Mouse (Mus musculus) limb, embryonic 10.5 days (tissue): ENCODE results near the gene Col26a1. TPM values are rescaled to one million over a fixed set of nuclear protein-coding genes. Genes with fewer than 3 reads are reported as not detected.

ENCODE experiments used
- DNase-seq: peaks from one replicate; pipeline ENCODE4 v3.0.0-alpha.2; 2017; ENCODE audit warnings: low spot score
- H3K27ac ChIP-seq: fragments of 300-500 bp; sonication (generic); 2 replicates; pipeline ENCODE4 v1.5.1; 2016; ENCODE audit warnings: mild to moderate bottlenecking
- H3K27me3 ChIP-seq: fragments of 300-500 bp; sonication (generic); 2 replicates; pipeline ENCODE4 v1.6.1; 2016; ENCODE audit warnings: low read depth, mild to moderate bottlenecking; ENCODE audit not compliant: poor library complexity, severe bottlenecking
- H3K36me3 ChIP-seq: fragments of 300-500 bp; sonication (generic); 2 replicates; pipeline ENCODE4 v1.6.1; 2016; ENCODE audit warnings: mild to moderate bottlenecking, moderate library complexity
- H3K4me1 ChIP-seq: fragments of 300-500 bp; sonication (generic); 2 replicates; pipeline ENCODE4 v1.6.1; 2016
- H3K4me3 ChIP-seq: fragments of 300-500 bp; sonication (generic); 2 replicates; pipeline ENCODE4 v1.5.1; 2016; ENCODE audit warnings: mild to moderate bottlenecking, moderate library complexity
- H3K9me3 ChIP-seq: fragments of 300-500 bp; sonication (generic); replicated peaks from 2 replicates; pipeline ENCODE4 v1.6.1; 2016; ENCODE audit warnings: mild to moderate bottlenecking
- WGBS: fragments of 180-500 bp; shearing (Covaris S2); methylation state at CpG from one replicate; pipeline ENCODE4 v1.1.7; 2016; 5-methylcytosine and 5-hydroxymethylcytosine counted together
- polyA plus RNA-seq: library from polyadenylated mRNA; unstranded; fragments of >200 nt; fragmentation: Nextera tagmentation; extraction: Ambion mirVana; gene quantifications from 2 replicates; pipeline ENCODE4 v1.2.1, GENCODE M21; 2016

The Col26a1 gene
- polyA plus RNA-seq, 1 experiment from 2014 or later, result 128 TPM

DNA sequence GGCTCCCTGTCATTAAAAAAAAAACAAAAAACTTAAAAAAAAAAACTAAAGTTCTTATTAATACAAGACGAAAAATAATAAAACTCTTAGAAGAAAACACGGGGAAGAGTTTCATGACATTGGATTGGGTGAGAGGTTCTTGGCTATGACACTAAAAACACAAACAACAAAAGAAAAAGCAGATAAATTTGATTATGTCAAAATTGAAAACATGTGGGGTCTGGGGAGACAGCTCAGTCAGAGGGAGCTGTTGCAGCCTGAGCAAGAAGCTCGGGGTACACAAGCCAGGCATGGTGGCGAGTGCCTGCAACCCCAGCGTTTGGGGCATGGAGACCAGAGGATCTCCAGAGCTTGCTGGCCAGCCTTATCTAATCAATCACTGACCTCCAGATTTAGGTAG, 15.3 kb downstream of the Col26a1 start:
- 38% methylated on average over 5 of the region's 5 CpGs for WGBS
- Histone ChIP-seq H3K36me3 (peaks cover 42% of the 10 kb centered on the region), H3K27ac (peak overlapping the region; percentile 80), H3K4me1 (peaks cover 78% of the 10 kb centered on the region), H3K9me3 (no peaks in the 10 kb centered on the region), H3K27me3 (no peaks in the 10 kb centered on the region), H3K4me3 (no peak overlapping the region)
- no peak for DNase-seq

DNA sequence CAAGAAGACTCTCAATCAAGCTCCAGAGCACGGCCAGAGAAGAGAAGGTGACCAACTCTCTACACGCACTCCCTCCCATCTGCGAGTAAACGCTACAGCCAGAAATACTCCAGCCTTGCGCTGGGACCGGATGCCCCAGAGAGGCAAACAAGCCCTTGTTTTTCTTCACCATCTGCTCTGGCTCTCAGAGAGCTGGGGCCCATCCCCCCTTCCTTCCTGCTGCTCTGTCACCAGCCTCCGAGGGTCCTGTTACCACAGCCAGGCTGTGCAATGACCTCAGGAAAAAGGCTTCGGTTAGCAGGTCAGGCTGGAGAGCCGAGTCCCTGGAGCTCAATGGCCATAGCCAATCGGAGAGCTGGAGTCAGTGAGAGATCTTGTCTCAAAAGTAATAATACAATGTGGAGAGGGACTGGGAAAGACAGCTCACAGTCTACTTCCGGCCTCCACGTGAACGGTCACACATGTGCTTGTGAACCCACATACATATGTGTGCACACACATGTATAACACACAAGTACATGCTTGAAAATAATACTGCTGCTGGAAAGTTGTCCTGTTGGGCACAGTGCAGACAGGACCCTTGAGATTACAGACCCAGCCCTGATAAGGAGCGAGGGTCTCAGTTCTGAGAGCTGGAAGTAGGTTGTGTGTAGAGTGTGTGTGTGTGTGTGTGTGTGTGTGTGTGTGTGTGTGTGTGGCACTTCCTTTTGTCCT, 18.9 kb downstream of the Col26a1 start:
- peak overlapping the region; percentile 97 for H3K27ac ChIP-seq
- WGBS, result 6% methylated on average over 14 of the region's 14 CpGs
- DNase-seq, result peak; percentile 87
- no peaks in the 10 kb centered on the region for H3K27me3 ChIP-seq
- H3K36me3 ChIP-seq, result peaks cover 28% of the 10 kb centered on the region
- H3K9me3 ChIP-seq, result no peaks in the 10 kb centered on the region
- H3K4me3 ChIP-seq, result peak overlapping the region; percentile 35
- peaks cover 80% of the 10 kb centered on the region for H3K4me1 ChIP-seq

DNA sequence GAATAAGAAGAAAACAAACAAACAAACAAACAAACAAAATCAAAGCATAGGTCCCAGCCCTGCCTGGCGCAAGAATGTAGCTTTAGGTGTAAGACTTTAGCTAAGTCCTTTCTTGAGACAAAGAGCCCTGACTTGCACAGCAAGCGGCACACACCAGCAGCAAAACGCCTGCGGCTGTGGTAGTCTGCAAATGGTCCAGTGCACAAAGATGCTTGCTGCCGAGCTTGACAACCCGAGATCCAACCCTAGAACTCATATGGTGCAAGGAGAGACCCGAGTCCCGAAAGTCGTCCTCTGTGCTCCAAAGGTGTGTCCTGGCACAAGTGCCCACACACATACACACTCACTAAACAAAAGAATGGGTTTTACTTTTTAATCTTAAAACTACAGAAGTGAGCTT, 19.7 kb downstream of the Col26a1 start:
- H3K27me3 ChIP-seq, result no peaks in the 10 kb centered on the region
- H3K9me3 ChIP-seq, result no peaks in the 10 kb centered on the region
- peak overlapping the region; percentile 35 for H3K4me3 ChIP-seq
- WGBS, result 47% methylated on average over 9 of the region's 9 CpGs
- peaks cover 72% of the 10 kb centered on the region for H3K4me1 ChIP-seq
- H3K36me3 ChIP-seq, result peaks cover 28% of the 10 kb centered on the region
- DNase-seq, result no peak
- peak overlapping the region; percentile 97 for H3K27ac ChIP-seq

DNA sequence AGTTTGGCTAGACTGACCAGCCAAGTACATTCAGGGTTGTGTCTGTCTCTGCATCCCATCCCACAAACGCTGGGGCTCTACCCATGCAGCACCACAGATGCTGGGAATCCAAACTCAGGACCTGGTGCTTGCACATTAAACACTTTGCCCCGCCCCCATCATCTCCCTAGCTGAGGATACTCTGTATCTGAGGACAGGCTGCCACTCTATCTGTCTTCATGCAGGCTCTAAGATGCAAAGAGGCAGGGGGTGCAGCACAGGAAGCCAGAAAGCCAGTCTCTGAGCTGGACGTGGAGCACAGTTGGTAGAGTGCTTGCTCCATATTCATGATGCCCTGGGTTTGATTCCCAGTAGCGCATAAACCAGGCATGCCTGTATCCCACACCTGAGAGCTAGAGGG, 20.2 kb downstream of the Col26a1 start:
- Histone ChIP-seq H3K27ac (peak overlapping the region; percentile 97), H3K4me3 (0 out of 2 replicates have a peak overlapping the region, but pooled peaks have one; percentile 8), H3K4me1 (peaks cover 67% of the 10 kb centered on the region), H3K9me3 (no peaks in the 10 kb centered on the region), H3K36me3 (peaks cover 30% of the 10 kb centered on the region), H3K27me3 (no peaks in the 10 kb centered on the region)
- 35% methylated on average over 4 of the region's 4 CpGs for WGBS
- no peak for DNase-seq

DNA sequence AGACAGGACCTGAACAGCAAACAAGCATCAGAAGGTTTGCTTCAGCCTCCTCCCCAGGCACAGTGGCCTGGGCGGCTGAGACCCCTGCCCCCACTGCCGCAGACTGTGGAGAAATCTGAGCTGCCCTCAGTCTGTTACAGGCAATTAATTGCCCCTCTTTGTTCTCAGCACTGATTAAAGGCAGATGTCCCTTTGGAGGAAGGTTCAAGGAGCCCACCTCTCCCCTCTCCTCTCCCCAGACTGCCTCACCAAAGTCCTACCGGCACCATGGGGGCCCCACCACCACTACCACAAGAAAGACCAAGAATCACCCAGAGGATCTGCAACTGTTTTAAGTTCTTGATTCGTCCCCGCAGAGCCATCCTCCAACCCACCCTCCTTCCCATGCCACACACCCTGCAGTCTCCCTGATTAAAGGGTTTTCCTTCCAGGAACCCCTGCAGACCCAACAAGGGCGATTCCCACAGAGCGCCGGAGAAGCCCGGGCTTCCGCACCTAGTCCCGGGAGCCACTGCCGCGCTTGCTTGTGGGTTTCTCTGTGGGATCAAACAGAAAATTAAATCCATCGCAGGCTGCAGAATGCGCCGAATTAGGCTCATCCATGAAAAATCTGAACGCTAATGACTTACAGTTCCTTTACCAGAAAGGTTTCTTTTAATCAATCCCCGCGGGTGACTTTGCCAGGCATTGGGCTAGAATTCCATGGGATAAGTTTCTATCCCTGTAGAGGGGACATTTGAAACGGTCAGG, 21.6 kb downstream of the Col26a1 start:
- peaks cover 56% of the 10 kb centered on the region for H3K4me1 ChIP-seq
- WGBS, result 3% methylated on average over 20 of the region's 20 CpGs
- peaks cover 40% of the 10 kb centered on the region for H3K36me3 ChIP-seq
- H3K4me3 ChIP-seq, result peak overlapping the region; percentile 43
- DNase-seq, result peak; percentile 81
- H3K27me3 ChIP-seq, result no peaks in the 10 kb centered on the region
- no peaks in the 10 kb centered on the region for H3K9me3 ChIP-seq
- peak overlapping the region; percentile 97 for H3K27ac ChIP-seq

DNA sequence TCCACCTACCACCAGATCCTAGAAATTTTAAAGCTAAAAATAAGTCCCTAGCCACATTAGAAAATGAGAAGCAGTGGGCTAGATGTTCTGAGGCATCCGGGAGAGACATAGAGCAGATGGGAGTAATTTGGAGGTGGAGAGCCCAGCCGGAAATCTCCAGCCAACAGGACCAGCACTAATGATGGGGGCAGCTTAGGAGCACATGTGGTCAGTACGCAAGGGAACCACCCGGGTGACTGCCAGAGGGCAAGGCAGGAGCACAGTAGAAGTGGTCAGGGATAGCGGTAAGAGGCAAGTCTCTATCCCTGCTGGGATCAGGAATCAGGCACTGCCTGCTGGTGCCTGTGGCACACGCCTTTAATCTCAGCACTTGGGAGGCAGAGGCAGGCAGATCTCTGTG, 32.3 kb downstream of the Col26a1 start:
- H3K36me3 ChIP-seq, result peaks cover 98% of the 10 kb centered on the region
- DNase-seq, result no peak
- 53% methylated on average over 6 of the region's 6 CpGs for WGBS
- peaks cover 8% of the 10 kb centered on the region for H3K4me1 ChIP-seq
- no peaks in the 10 kb centered on the region for H3K27me3 ChIP-seq
- 0 out of 2 replicates have a peak overlapping the region, but pooled peaks have one; percentile 40 for H3K27ac ChIP-seq
- no peak overlapping the region for H3K4me3 ChIP-seq
- no peaks in the 10 kb centered on the region for H3K9me3 ChIP-seq

DNA sequence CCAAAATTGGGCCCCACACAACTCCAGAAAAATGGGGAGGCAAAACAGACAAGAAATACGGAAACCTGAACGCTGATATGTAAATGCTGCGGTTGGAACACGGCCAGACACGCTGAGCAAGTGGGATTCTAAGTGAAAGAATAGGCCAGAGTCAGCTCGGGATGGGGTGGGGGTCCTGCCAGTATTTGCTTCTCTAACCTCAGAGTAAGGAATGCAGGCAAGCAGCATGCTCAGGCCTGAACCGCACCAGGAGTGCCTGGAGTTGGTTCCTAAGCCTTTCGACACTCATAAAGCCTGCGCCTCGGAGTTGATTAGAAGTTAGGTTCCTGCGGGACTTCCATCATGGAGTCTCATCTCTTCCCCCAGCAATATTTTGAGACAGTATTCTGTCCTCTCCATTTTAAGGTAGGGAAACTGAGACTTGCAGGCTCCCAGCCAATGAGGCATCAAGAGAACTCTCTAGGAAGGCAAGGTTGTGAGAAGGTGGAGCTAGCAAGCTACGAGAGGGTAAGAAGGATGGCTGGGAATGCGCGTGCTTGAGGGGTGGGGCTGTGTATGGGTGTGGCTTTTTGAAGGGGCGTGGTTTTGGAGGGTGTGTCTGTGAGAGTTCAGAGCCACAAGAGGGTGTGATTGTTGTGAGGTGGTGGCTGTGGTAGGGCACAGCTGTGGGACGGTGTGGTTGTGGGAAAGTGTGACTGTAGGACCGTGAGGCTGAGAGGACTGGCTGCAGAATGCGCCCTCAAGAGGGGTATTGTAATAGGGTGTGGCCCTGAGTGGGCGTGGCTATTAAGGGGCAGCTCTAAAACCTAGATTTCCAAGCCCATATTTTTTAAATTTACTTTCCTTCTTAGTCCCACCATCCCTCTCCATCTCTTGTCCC, 36.4 kb downstream of the Col26a1 start:
- 83% methylated on average over 19 of the region's 19 CpGs for WGBS
- Histone ChIP-seq H3K4me3 (no peak overlapping the region), H3K27ac (no peak overlapping the region), H3K36me3 (peaks cover 98% of the 10 kb centered on the region), H3K27me3 (no peaks in the 10 kb centered on the region), H3K4me1 (peaks cover 29% of the 10 kb centered on the region), H3K9me3 (no peaks in the 10 kb centered on the region)
- no peak for DNase-seq

DNA sequence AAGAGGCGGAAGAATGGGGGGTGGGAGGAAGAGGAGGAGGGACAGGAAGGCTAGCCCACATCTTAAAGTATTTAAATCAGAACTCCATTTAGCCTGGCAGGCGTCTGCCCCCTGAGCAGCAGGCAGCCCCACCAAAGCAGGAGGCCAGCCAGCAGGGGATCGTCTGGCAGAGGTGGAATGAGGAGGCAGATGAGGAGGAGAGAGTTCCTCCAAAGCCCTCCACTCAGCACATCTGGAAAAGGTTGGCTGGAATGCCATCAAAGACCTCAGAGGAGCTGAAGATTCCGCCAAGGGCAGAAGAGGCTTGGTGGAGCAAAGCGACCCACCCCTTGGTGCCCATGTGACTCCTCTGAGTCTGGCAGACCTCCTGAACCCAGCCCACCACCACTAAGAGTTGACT, 39.1 kb downstream of the Col26a1 start:
- Histone ChIP-seq H3K4me1 (peaks cover 23% of the 10 kb centered on the region), H3K36me3 (peaks cover 95% of the 10 kb centered on the region), H3K4me3 (no peak overlapping the region), H3K9me3 (no peaks in the 10 kb centered on the region), H3K27me3 (no peaks in the 10 kb centered on the region), H3K27ac (peak overlapping the region; percentile 53; the same call in 1 of the 2 replicates)
- no peak for DNase-seq
- 36% methylated on average over 5 of the region's 5 CpGs for WGBS

DNA sequence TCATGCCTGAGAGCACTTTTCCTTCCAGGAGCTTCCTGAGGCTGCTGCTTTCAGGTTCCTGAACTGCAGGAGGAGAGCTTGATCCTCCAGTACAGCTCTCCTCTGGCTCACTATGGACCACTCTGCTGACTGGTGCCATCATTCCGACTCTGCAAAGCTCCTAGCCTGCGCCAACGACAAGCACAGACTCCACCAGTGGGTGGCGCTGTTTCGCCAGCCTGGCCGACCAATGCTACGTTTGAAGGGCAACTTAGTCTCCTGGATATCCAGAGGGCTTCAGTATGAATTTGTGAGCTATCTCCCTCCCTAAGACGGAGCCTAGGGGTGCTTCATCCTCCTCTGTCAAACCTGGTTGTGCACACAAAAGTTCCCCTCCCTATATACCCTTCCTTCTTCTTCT, 43.0 kb downstream of the Col26a1 start:
- H3K27me3 ChIP-seq, result no peaks in the 10 kb centered on the region
- peaks cover 28% of the 10 kb centered on the region for H3K4me1 ChIP-seq
- peaks cover 93% of the 10 kb centered on the region for H3K36me3 ChIP-seq
- no peak overlapping the region for H3K4me3 ChIP-seq
- H3K9me3 ChIP-seq, result no peaks in the 10 kb centered on the region
- DNase-seq, result peak; percentile 88
- peak overlapping the region; percentile 21; the same call in 1 of the 2 replicates for H3K27ac ChIP-seq
- WGBS, result 12% methylated on average over 8 of the region's 8 CpGs

DNA sequence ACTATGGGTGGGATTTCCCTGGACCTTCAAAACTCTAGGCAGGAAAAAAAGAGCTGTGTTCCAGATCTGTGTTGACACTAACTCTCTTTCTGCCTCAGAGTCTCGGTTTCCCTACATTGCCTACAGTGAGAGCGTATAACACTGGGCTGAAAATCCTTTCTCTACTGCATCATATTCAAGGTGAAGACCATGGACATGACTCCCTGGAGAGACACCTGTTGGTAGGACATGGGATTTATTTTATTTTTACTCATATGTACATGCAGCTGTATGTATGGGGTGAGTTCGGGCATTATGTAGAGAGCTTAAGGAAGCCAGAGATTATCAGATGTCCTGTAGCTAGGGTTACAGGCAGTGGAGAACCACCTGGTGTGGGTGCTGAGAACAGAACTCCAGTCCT, 50.0 kb downstream of the Col26a1 start:
- no peak for DNase-seq
- H3K4me3 ChIP-seq, result no peak overlapping the region
- peaks cover 95% of the 10 kb centered on the region for H3K36me3 ChIP-seq
- H3K27me3 ChIP-seq, result no peaks in the 10 kb centered on the region
- 91% methylated on average over 3 of the region's 3 CpGs for WGBS
- H3K9me3 ChIP-seq, result no peaks in the 10 kb centered on the region
- H3K4me1 ChIP-seq, result peaks cover 5% of the 10 kb centered on the region
- no peak overlapping the region for H3K27ac ChIP-seq

DNA sequence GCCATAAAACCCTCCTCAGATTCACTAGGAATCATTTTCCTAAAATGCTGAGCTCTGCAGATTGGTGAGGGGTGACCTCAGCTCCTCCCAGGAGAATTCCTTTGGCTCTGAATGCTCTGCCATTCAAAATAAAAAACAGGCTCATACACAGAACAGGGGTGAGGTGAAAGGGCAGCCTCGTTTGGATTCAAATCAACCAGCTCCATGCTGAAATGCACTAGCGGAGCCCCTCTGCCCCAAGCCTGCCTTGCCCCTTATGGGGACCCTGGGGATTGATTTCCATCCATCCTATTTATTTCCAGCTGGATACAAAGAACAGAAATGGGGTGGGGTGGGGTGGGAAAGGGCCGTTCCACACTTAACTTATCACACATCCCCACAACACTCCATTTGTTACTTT, 52.9 kb downstream of the Col26a1 start:
- peaks cover 88% of the 10 kb centered on the region for H3K36me3 ChIP-seq
- H3K27me3 ChIP-seq, result no peaks in the 10 kb centered on the region
- no peak overlapping the region for H3K4me3 ChIP-seq
- 87% methylated on average over 3 of the region's 3 CpGs for WGBS
- H3K9me3 ChIP-seq, result no peaks in the 10 kb centered on the region
- no peak for DNase-seq
- no peaks in the 10 kb centered on the region; the same call in 1 of the 2 replicates for H3K4me1 ChIP-seq
- no peak overlapping the region for H3K27ac ChIP-seq

DNA sequence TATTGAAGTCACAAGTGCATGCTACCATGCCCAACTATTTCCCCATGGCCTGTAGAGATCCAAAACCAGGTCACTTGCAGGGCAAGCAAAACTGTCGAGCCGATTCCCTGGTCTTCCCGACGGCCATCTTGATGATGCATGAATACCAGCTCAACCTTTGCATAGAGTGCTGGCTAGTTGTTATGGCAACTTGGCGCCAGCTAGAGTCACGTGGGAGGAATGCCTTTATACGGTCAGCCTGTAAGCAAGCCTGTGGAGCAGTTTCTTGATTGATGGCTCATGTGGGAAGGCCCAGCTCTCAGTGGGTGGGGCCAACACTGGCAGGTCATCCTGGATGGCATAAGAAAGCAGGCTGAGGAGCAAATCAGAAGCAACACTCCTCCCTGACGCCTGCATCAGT, 61.0 kb downstream of the Col26a1 start:
- 86% methylated on average over 8 of the region's 8 CpGs for WGBS
- Histone ChIP-seq H3K9me3 (no peaks in the 10 kb centered on the region), H3K27ac (no peak overlapping the region), H3K4me3 (no peak overlapping the region), H3K36me3 (peaks cover 82% of the 10 kb centered on the region), H3K27me3 (no peaks in the 10 kb centered on the region), H3K4me1 (peaks cover 10% of the 10 kb centered on the region)
- DNase-seq, result no peak
